Mouse (Mus musculus) C2C12 (cell line): ENCODE results near the gene Serpini1.

Source experiments
- CEBPB ChIP-seq: IDR thresholded peaks from one replicate; pipeline ENCODE4 v1.6.1; 2011; ENCODE audit warnings: low read depth, mild to moderate bottlenecking, control low read depth, moderate library complexity
- CTCF ChIP-seq: IDR thresholded peaks from one replicate; pipeline ENCODE4 v1.5.1; 2011; ENCODE audit not compliant: control insufficient read depth, insufficient read depth, insufficient read length
- MAX ChIP-seq: IDR thresholded peaks from one replicate; pipeline ENCODE4 v1.6.1; 2011; ENCODE audit warnings: mild to moderate bottlenecking, control low read depth

- TF ChIP-seq CTCF (no peak), MAX (no peak), CEBPB (no peak)
Measured at GRCm38 (mm10) chr3:75517631-75518250, 39.6 kb upstream of the Serpini1 start.
